Mouse (Mus musculus) hindbrain, embryonic 11.5 days (tissue): ENCODE data around the gene Qrich2. TPM values are rescaled to one million over a fixed set of nuclear protein-coding genes. Genes with fewer than 3 reads are reported as not detected.

ENCODE experiments used
- polyA plus RNA-seq: library from polyadenylated mRNA; unstranded; fragments of >200 nt; fragmentation: Nextera tagmentation; extraction: Ambion mirVana; gene quantifications from 2 replicates; pipeline ENCODE4 v1.2.1, GENCODE M21; 2014

The Qrich2 gene
- polyA plus RNA-seq, 1 experiment from 2014 or later: 0.17 TPM

Other genes with a start within 250 kb of the Qrich2 start
- gene Evpl, start 228.2 kb downstream of the Qrich2 start, polyA plus RNA-seq: 0.49 and 0.52 TPM in 2 replicates
- gene Srp68, start 192.0 kb downstream of the Qrich2 start, polyA plus RNA-seq: 72.4 and 74.0 TPM in 2 replicates
- gene Galr2, start 185.3 kb downstream of the Qrich2 start, polyA plus RNA-seq: 0.42 and 0.54 TPM in 2 replicates
- 66.2 and 68.3 TPM in 2 replicates for gene Exoc7, start 159.0 kb downstream of the Qrich2 start, polyA plus RNA-seq
- 10.0 and 10.1 TPM in 2 replicates for gene Foxj1, start 130.8 kb downstream of the Qrich2 start, polyA plus RNA-seq
- gene Rnf157, start 53.2 kb downstream of the Qrich2 start, polyA plus RNA-seq: 16.0 and 23.1 TPM in 2 replicates
- 77.9 and 81.2 TPM in 2 replicates for gene Ubald2, start 32.1 kb downstream of the Qrich2 start, polyA plus RNA-seq
- gene Prpsap1, start 28.0 kb upstream of the Qrich2 start, polyA plus RNA-seq: 164 and 169 TPM in 2 replicates
- gene Sphk1, start 64.7 kb upstream of the Qrich2 start, polyA plus RNA-seq: 8.1 and 10.0 TPM in 2 replicates
- gene Ube2o, start 115.2 kb upstream of the Qrich2 start, polyA plus RNA-seq: 17.5 and 18.8 TPM in 2 replicates
- gene Aanat, start 120.2 kb upstream of the Qrich2 start, polyA plus RNA-seq: not detected in 2 replicates
- 2.1 and 2.7 TPM in 2 replicates for gene Rhbdf2, start 160.8 kb upstream of the Qrich2 start, polyA plus RNA-seq
- 0.32 and 0.43 TPM in 2 replicates for gene Prcd, start 187.3 kb upstream of the Qrich2 start, polyA plus RNA-seq
- gene Cygb, start 188.1 kb upstream of the Qrich2 start, polyA plus RNA-seq: 2.4 and 2.8 TPM in 2 replicates